Mouse (Mus musculus) MEL (cell line): Measurements from ENCODE around the gene Dennd6a. TPM values are rescaled to one million over a fixed set of nuclear protein-coding genes. Genes with fewer than 3 reads are reported as not detected.
A peak's percentile ranks its signal among the peaks of the same experiment; 100 is the strongest.

ENCODE experiments used
- DNase-seq: peaks from one replicate; pipeline ENCODE4 v3.0.0; 2011; ENCODE audit warnings: low read depth, low spot score
- H3K27ac ChIP-seq: 2 replicates; pipeline ENCODE4 v1.5.1; 2012; ENCODE audit warnings: low read depth, mild to moderate bottlenecking, control low read depth, low read length, moderate library complexity; ENCODE audit not compliant: control insufficient read depth
- H3K27me3 ChIP-seq, 2 experiments: fragments of 150-350 bp in 1 of 2; sonication (generic) in 1 of 2; 2 replicates each; pipeline ENCODE4 v1.6.1; 2012; ENCODE audit warnings: low read length in 2 of 2, mild to moderate bottlenecking in 2 of 2, improper control_type of control experiment in 1 of 2, moderate library complexity in 1 of 2; ENCODE audit not compliant: insufficient read depth in 2 of 2, control insufficient read depth in 1 of 2
- H3K36me3 ChIP-seq, 2 experiments: 2 replicates each; pipeline ENCODE4 v1.6.1; 2012 to 2014; ENCODE audit warnings: low read length in 2 of 2, improper control_type of control experiment in 1 of 2, inconsistent platforms in 1 of 2, mild to moderate bottlenecking in 1 of 2; ENCODE audit not compliant: insufficient read depth in 2 of 2, control insufficient read depth in 1 of 2
- H3K4me1 ChIP-seq, 2 experiments: fragments of 150-350 bp in 1 of 2; sonication (generic) in 1 of 2; 2 replicates each; pipeline ENCODE4 v1.6.1; 2012; ENCODE audit warnings: low read length in 2 of 2, improper control_type of control experiment in 1 of 2, mild to moderate bottlenecking in 1 of 2; ENCODE audit not compliant: insufficient read depth in 2 of 2, control insufficient read depth in 1 of 2
- H3K4me3 ChIP-seq, 2 experiments: fragments of 150-350 bp in 1 of 2; sonication (generic) in 1 of 2; 2 replicates each; pipeline ENCODE4 v1.5.1; 2012; ENCODE audit warnings: low read depth in 2 of 2, low read length in 2 of 2, mild to moderate bottlenecking in 2 of 2, moderate library complexity in 2 of 2, control low read depth in 1 of 2, improper control_type of control experiment in 1 of 2; ENCODE audit not compliant: control insufficient read depth in 1 of 2, insufficient read depth in 1 of 2
- H3K79me2 ChIP-seq: 2 replicates; pipeline ENCODE4 v1.6.1; 2012; ENCODE audit warnings: mild to moderate bottlenecking, low read length, moderate library complexity; ENCODE audit not compliant: control insufficient read depth, poor library complexity, insufficient read depth
- H3K9ac ChIP-seq: 2 replicates; pipeline ENCODE4 v1.6.1; 2012; ENCODE audit warnings: low read depth, mild to moderate bottlenecking, control low read depth, low read length, moderate library complexity; ENCODE audit not compliant: control insufficient read depth, poor library complexity, severe bottlenecking
- H3K9me3 ChIP-seq: fragments of 150-350 bp; sonication (generic); replicated peaks from 2 replicates; pipeline ENCODE4 v1.6.1; 2012; ENCODE audit warnings: mild to moderate bottlenecking, low read length, improper control_type of control experiment, moderate library complexity; ENCODE audit not compliant: insufficient read depth
- E2F4 ChIP-seq: IDR thresholded peaks from 2 replicates; pipeline ENCODE4 v1.6.1; 2011; ENCODE audit warnings: low read depth, low read length, improper control_type of control experiment, borderline replicate concordance
- ELF1 ChIP-seq: IDR thresholded peaks from 2 replicates; pipeline ENCODE4 v1.6.1; 2014; ENCODE audit warnings: low read depth, mild to moderate bottlenecking, inconsistent platforms, low read length, improper control_type of control experiment, moderate library complexity
- EP300 ChIP-seq, 2 experiments: IDR thresholded peaks; 2 replicates each; pipeline ENCODE4 v1.6.1; 2011; ENCODE audit warnings: improper control_type of control experiment in 2 of 2, low read length in 2 of 2, low read depth in 1 of 2, mild to moderate bottlenecking in 1 of 2
- GABPA ChIP-seq: IDR thresholded peaks from 2 replicates; pipeline ENCODE4 v1.6.1; 2012; ENCODE audit warnings: low read depth, mild to moderate bottlenecking, inconsistent platforms, low read length, improper control_type of control experiment, moderate library complexity
- GATA1 ChIP-seq: IDR thresholded peaks from 2 replicates; pipeline ENCODE4 v1.6.1; 2011; ENCODE audit warnings: low read depth, low read length, improper control_type of control experiment
- MAFK ChIP-seq: IDR thresholded peaks from 2 replicates; pipeline ENCODE4 v1.6.1; 2011; ENCODE audit warnings: low read depth, mild to moderate bottlenecking, low read length, improper control_type of control experiment, borderline replicate concordance
- MAX ChIP-seq: IDR thresholded peaks from 2 replicates; pipeline ENCODE4 v1.6.1; 2011; ENCODE audit warnings: low read length, improper control_type of control experiment
- MEF2A ChIP-seq: IDR thresholded peaks from 2 replicates; pipeline ENCODE4 v1.6.1; 2014; ENCODE audit warnings: low read depth, mild to moderate bottlenecking, inconsistent platforms, low read length, improper control_type of control experiment; ENCODE audit not compliant: poor library complexity, insufficient replicate concordance, severe bottlenecking; ENCODE audit errors: extremely low read depth
- MXI1 ChIP-seq: IDR thresholded peaks from 2 replicates; pipeline ENCODE4 v1.6.1; 2011; ENCODE audit warnings: mild to moderate bottlenecking, low read depth, low read length, improper control_type of control experiment
- MYB ChIP-seq: IDR thresholded peaks from 2 replicates; pipeline ENCODE4 v1.6.1; 2011; ENCODE audit warnings: mild to moderate bottlenecking, low read depth, low read length, improper control_type of control experiment
- NRF1 ChIP-seq: IDR thresholded peaks from 2 replicates; pipeline ENCODE4 v1.6.1; 2014; ENCODE audit warnings: low read depth, mild to moderate bottlenecking, inconsistent platforms, low read length, improper control_type of control experiment, moderate library complexity; ENCODE audit not compliant: poor library complexity, insufficient read depth, severe bottlenecking
- POLR2A ChIP-seq, 2 experiments: IDR thresholded peaks; 2 replicates each; pipeline ENCODE4 v1.6.1; 2011 to 2012; ENCODE audit warnings: low read length in 2 of 2, mild to moderate bottlenecking in 2 of 2, control low read depth in 1 of 2, improper control_type of control experiment in 1 of 2, low read depth in 1 of 2, moderate library complexity in 1 of 2; ENCODE audit not compliant: control insufficient read depth in 1 of 2, insufficient read depth in 1 of 2, poor library complexity in 1 of 2
- POLR2AphosphoS2 ChIP-seq: IDR thresholded peaks from 2 replicates; pipeline ENCODE4 v1.6.1; 2011; ENCODE audit warnings: low read length, improper control_type of control experiment
- POLR2AphosphoS5 ChIP-seq: IDR thresholded peaks from 2 replicates; pipeline ENCODE4 v1.6.1; 2012; ENCODE audit warnings: low read depth, borderline replicate concordance, mild to moderate bottlenecking, inconsistent platforms, low read length, moderate library complexity, mixed read lengths
- RAD21 ChIP-seq: IDR thresholded peaks from 2 replicates; pipeline ENCODE4 v1.6.1; 2011; ENCODE audit warnings: mild to moderate bottlenecking, low read depth, low read length, improper control_type of control experiment
- UBTF ChIP-seq: IDR thresholded peaks from 2 replicates; pipeline ENCODE4 v1.6.1; 2012; ENCODE audit warnings: low read depth, mild to moderate bottlenecking, inconsistent platforms, low read length, improper control_type of control experiment, moderate library complexity, borderline replicate concordance; ENCODE audit not compliant: insufficient read depth
- USF1 ChIP-seq: IDR thresholded peaks from 2 replicates; pipeline ENCODE4 v1.6.1; 2014; ENCODE audit warnings: low read depth, mild to moderate bottlenecking, inconsistent platforms, low read length, improper control_type of control experiment, moderate library complexity
- USF2 ChIP-seq, 2 experiments: IDR thresholded peaks; 2 replicates each; pipeline ENCODE4 v1.6.1; 2011 to 2012; ENCODE audit warnings: improper control_type of control experiment in 2 of 2, low read length in 2 of 2, borderline replicate concordance in 1 of 2, inconsistent platforms in 1 of 2, low read depth in 1 of 2, mild to moderate bottlenecking in 1 of 2; ENCODE audit not compliant: insufficient read depth in 1 of 2
- polyA plus RNA-seq, 2 experiments: library from polyadenylated mRNA; stranded (reverse) in 1 of 2; unstranded in 1 of 2; fragments of >175 nt in 1 of 2; fragments of >200 nt in 1 of 2; gene quantifications; 2 replicates each; pipeline versions ENCODE4 v1.2.1 to v1.2.4; 2012; ENCODE audit warnings: low replicate concordance in 2 of 2, low read depth in 1 of 2; ENCODE audit not compliant: insufficient read length in 2 of 2, insufficient read depth in 1 of 2, missing spikeins in 1 of 2
- total RNA-seq: library from RNA; depleted of rRNA; stranded (reverse); fragments of 300-350 nt; gene quantifications from 2 replicates; pipeline ENCODE4 v1.2.3, GENCODE M21; 2012

Gene Dennd6a
- total and polyA plus RNA-seq, 3 experiments: 13.1 to 40.0 (median 13.6) TPM

- H3K36me3 ChIP-seq: peaks cover 8 to 29% of the 10 kb centered on the region in 2 experiments
- H3K4me1 ChIP-seq: peaks cover 4 to 8% of the 10 kb centered on the region in 2 experiments; a peak in 3 of 4 replicates
- H3K27me3 ChIP-seq: no peaks in the 10 kb centered on the region
- no peak for DNase-seq
- H3K27ac ChIP-seq: no peak overlapping the region
- TF ChIP-seq MAX (no peak), MXI1 (no peak), POLR2A (IDR thresholded peaks at IDR 0.05; ENCODE audit: control insufficient read depth in 1 of 2, insufficient read depth in 1 of 2, low read depth in 1 of 2, low read length in 2 of 2, poor library complexity in 1 of 2) (0 out of 4 replicates have a peak, but pooled peaks of 1 of the 2 experiments have one; percentile 10), NRF1 (no peak)
- H3K9ac ChIP-seq: no peak overlapping the region
- no peak overlapping the region for H3K4me3 ChIP-seq
- H3K79me2 ChIP-seq: peaks cover 34% of the 10 kb centered on the region
- no peaks in the 10 kb centered on the region for H3K9me3 ChIP-seq
Observed at GRCm38 (mm10) chr14:26663851-26664250, 90.2 kb downstream of the Dennd6a start.

DNA sequence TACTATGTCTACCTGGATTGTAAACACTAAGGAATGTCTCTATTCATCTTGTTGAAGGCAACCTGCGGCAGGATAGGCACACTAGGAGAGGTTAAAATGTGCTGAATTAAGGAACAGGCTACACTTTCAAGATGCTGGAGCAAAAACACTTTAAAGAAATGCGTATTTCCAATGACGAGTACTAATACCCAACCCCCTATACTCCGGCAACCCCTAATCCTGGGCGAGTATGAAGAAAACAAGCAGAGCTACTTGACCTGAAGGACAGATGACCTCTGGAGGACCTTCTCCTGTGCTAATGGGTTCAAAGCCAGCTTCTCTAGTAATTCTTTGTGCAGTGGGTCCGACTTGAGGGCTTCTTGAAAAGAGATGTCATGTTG, 94.3 kb downstream of the Dennd6a start:
- no peak for TF ChIP-seq MYB
- TF ChIP-seq ELF1: no peak
- TF ChIP-seq USF1: no peak
- TF ChIP-seq GATA1: no peak
- TF ChIP-seq RAD21: no peak
- no peak for TF ChIP-seq USF2 (IDR thresholded peaks at IDR 0.05; ENCODE audit: borderline replicate concordance in 1 of 2, insufficient read depth in 1 of 2, low read depth in 1 of 2, low read length in 2 of 2)
- no peak for TF ChIP-seq MEF2A
- TF ChIP-seq MAX: no peak
- TF ChIP-seq UBTF: no peak
- TF ChIP-seq EP300 (IDR thresholded peaks at IDR 0.05; ENCODE audit: low read depth in 1 of 2, low read length in 2 of 2): no peak
- no peak for TF ChIP-seq GABPA
- TF ChIP-seq POLR2AphosphoS2: no peak
- no peak for TF ChIP-seq MAFK
- no peak for TF ChIP-seq E2F4
- TF ChIP-seq POLR2AphosphoS5: no peak
- no peak for TF ChIP-seq POLR2A (IDR thresholded peaks at IDR 0.05; ENCODE audit: control insufficient read depth in 1 of 2, insufficient read depth in 1 of 2, low read depth in 1 of 2, low read length in 2 of 2, poor library complexity in 1 of 2)
- Histone ChIP-seq H3K79me2 (peaks cover 40% of the 10 kb centered on the region), H3K9ac (peak overlapping the region; percentile 90), H3K4me1 (peaks cover 10 to 15% of the 10 kb centered on the region in 2 experiments), H3K9me3 (no peaks in the 10 kb centered on the region), H3K27ac (no peak overlapping the region), H3K27me3 (no peaks in the 10 kb centered on the region), H3K4me3 (peak overlapping the region; percentile 50 to 88), H3K36me3 (peaks cover 8 to 33% of the 10 kb centered on the region in 2 experiments)
- peak; percentile 51 for DNase-seq
